Mouse (Mus musculus): ENCODE results near the gene B4galt4. TPM values are rescaled to one million over a fixed set of nuclear protein-coding genes. Genes with fewer than 3 reads are reported as not detected.
A peak's percentile ranks its signal among the peaks of the same experiment; 100 is the strongest.

The B4galt4 gene
- polyA plus RNA-seq, 1 experiment from 2014 or later = 9.3 TPM

DNA sequence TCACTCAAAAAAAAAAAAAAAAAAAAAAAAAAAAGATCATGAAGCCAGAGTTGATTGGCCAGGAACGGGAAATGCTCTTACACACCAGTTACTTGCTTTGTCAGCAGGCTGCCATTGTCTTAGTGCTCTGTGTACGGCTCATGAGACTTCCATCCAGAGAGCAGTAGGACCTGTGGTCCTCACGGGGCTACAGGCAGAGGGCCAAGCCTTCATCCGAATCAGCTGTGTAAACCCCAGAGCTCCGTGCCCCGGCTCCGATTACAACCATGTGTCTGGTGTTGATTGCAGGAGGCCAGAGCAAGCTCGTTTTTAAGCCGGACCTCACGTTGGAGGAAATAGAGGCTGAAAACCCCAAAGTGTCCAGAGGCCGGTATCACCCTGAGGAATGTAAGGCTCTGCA is 11.6 kb downstream of the B4galt4 start:
- Histone ChIP-seq H3K4me3 (ENCODE audit: low read depth, low read length) (no peak overlapping the region), H3K27me3 (ENCODE audit: control insufficient read depth, insufficient read depth, low read length) (no peaks in the 10 kb centered on the region), H3K27ac (replicated peaks) (no peak overlapping the region), H3K9ac (ENCODE audit: low read length) (no peak overlapping the region), H3K36me3 (ENCODE audit: control insufficient read depth, insufficient read depth, low read length) (peaks cover 3% of the 10 kb centered on the region; the same call in 1 of the 2 replicates), H3K9me3 (ENCODE audit: control insufficient read depth, low read length) (no peaks in the 10 kb centered on the region), H3K4me2 (replicated peaks; ENCODE audit: low read depth) (no peak overlapping the region), H3K4me1 (replicated peaks; ENCODE audit: control insufficient read depth, insufficient read depth) (no peaks in the 10 kb centered on the region)
- WGBS = 59% methylated on average over 11 of the region's 11 CpGs
- DNase-seq (ENCODE audit: low spot score) (no peak), ATAC-seq (ENCODE audit: low FRiP score, low TSS enrichment) (peak; percentile 55; the same call in 1 of the 2 replicates)
- TF ChIP-seq EP300 (optimal IDR thresholded peaks at IDR 0.05) (no peak), CTCF (IDR thresholded peaks at IDR 0.05; ENCODE audit: low read depth) (no peak)

DNA sequence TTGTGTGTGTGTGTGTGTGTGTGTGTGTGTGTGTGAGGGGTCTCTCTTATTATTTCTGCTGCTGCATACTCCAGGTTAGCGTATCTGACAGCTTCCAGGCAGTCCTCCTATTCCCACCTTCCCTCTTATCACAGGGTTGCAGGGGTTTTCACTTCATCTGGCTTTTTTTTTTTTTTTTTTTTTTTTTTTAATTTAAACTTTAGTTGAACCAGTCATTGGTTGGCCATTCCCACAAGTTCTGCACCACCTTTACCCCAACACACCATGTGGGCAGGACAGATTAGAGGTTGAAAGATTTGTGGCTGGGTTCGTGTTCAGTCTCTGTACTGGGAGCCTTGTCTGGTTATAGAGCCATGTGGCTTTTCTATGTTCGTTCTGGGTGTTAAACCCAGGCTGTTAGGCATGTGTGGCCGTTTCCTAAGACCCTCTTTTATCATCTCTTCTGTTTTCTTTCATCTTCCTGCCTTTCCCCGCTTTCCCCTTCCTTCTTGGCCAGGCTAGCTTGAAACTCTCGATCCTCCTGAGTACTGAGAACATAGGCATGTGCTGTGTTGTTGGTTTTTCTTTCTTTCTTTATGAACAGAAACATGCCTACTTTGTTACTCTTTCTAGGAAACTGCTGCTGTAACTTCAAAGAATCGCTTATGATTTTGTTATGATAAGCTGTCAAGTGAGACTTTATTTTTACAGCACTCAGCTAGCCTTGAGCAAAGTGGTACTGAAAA is 13.6 kb downstream of the B4galt4 start:
- no peak for TF ChIP-seq CTCF (IDR thresholded peaks at IDR 0.05; ENCODE audit: low read depth)
- TF ChIP-seq EP300 (optimal IDR thresholded peaks at IDR 0.05) = no peak
- Histone ChIP-seq H3K27ac (replicated peaks) (no peak overlapping the region), H3K27me3 (ENCODE audit: control insufficient read depth, insufficient read depth, low read length) (no peaks in the 10 kb centered on the region), H3K4me3 (ENCODE audit: low read depth, low read length) (no peak overlapping the region), H3K9me3 (ENCODE audit: control insufficient read depth, low read length) (no peaks in the 10 kb centered on the region), H3K4me1 (replicated peaks; ENCODE audit: control insufficient read depth, insufficient read depth) (no peaks in the 10 kb centered on the region), H3K36me3 (ENCODE audit: control insufficient read depth, insufficient read depth, low read length) (peaks cover 7% of the 10 kb centered on the region; the same call in 1 of the 2 replicates), H3K4me2 (replicated peaks; ENCODE audit: low read depth) (no peak overlapping the region), H3K9ac (ENCODE audit: low read length) (no peak overlapping the region; the same call in 1 of the 2 replicates)
- DNase-seq (ENCODE audit: low spot score) = no peak
- 33% methylated on average over 7 of the region's 7 CpGs for WGBS
- ATAC-seq (ENCODE audit: low FRiP score, low TSS enrichment) = 0 out of 2 replicates have a peak, but pooled peaks have one; percentile 19

DNA sequence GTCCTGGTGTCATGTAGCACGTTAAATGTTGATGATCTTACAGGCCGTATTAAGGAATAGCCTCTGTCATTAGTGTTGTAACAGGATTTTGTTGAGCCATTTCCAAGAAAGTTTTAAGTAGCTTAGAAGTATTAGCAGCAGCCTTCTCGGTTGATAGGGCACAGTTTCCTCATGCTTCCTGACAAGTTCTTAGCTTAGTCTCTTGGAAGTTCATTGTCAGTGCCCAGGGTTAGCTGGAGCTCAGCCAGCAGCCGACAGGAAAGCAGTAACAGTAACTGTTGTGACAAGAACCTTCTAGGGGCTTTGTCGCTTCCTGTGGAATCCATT is 14.1 kb downstream of the B4galt4 start:
- no peak overlapping the region for H3K4me3 ChIP-seq (ENCODE audit: low read depth, low read length)
- H3K9ac ChIP-seq (ENCODE audit: low read length) = no peak overlapping the region
- no peak for TF ChIP-seq EP300 (optimal IDR thresholded peaks at IDR 0.05)
- no peak for TF ChIP-seq CTCF (IDR thresholded peaks at IDR 0.05; ENCODE audit: low read depth)
- no peak; the same call in 1 of the 2 replicates for ATAC-seq (ENCODE audit: low FRiP score, low TSS enrichment)
- no peak overlapping the region for H3K27ac ChIP-seq (replicated peaks)
- WGBS = 29% methylated on average over 5 of the region's 5 CpGs
- no peaks in the 10 kb centered on the region for H3K4me1 ChIP-seq (replicated peaks; ENCODE audit: control insufficient read depth, insufficient read depth)
- DNase-seq (ENCODE audit: low spot score) = no peak
- H3K9me3 ChIP-seq (ENCODE audit: control insufficient read depth, low read length) = no peaks in the 10 kb centered on the region
- H3K36me3 ChIP-seq (ENCODE audit: control insufficient read depth, insufficient read depth, low read length) = peaks cover 7% of the 10 kb centered on the region; the same call in 1 of the 2 replicates
- no peaks in the 10 kb centered on the region for H3K27me3 ChIP-seq (ENCODE audit: control insufficient read depth, insufficient read depth, low read length)
- no peak overlapping the region for H3K4me2 ChIP-seq (replicated peaks; ENCODE audit: low read depth)

DNA sequence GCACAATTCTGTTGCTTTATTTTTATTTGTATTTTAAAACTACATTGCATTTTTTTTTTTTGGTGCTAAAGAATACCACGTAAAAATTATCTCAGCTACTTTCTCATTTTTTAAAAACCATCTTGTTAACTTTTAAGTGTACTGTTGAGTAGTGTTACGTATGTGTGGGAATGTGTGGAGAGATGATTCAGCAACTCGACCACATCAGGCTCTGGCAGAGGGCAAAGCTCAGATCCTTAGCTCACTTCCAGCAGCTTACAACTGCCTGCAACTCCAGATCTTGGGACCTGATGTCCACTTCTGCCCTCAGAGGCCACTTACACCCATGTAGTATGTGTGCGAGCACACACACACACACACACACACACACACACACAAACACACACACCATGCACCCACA is 14.5 kb downstream of the B4galt4 start:
- H3K9ac ChIP-seq (ENCODE audit: low read length) = no peak overlapping the region
- no peak overlapping the region for H3K27ac ChIP-seq (replicated peaks)
- no peak for DNase-seq (ENCODE audit: low spot score)
- no peaks in the 10 kb centered on the region for H3K4me1 ChIP-seq (replicated peaks; ENCODE audit: control insufficient read depth, insufficient read depth)
- no peaks in the 10 kb centered on the region for H3K27me3 ChIP-seq (ENCODE audit: control insufficient read depth, insufficient read depth, low read length)
- TF ChIP-seq EP300 (optimal IDR thresholded peaks at IDR 0.05) (no peak), CTCF (IDR thresholded peaks at IDR 0.05; ENCODE audit: low read depth) (no peak)
- no peak overlapping the region for H3K4me2 ChIP-seq (replicated peaks; ENCODE audit: low read depth)
- peaks cover 7% of the 10 kb centered on the region; the same call in 1 of the 2 replicates for H3K36me3 ChIP-seq (ENCODE audit: control insufficient read depth, insufficient read depth, low read length)
- no peak for ATAC-seq (ENCODE audit: low FRiP score, low TSS enrichment)
- no peak overlapping the region for H3K4me3 ChIP-seq (ENCODE audit: low read depth, low read length)
- no peaks in the 10 kb centered on the region for H3K9me3 ChIP-seq (ENCODE audit: control insufficient read depth, low read length)
- WGBS = 63% methylated on average over 4 of the region's 4 CpGs

DNA sequence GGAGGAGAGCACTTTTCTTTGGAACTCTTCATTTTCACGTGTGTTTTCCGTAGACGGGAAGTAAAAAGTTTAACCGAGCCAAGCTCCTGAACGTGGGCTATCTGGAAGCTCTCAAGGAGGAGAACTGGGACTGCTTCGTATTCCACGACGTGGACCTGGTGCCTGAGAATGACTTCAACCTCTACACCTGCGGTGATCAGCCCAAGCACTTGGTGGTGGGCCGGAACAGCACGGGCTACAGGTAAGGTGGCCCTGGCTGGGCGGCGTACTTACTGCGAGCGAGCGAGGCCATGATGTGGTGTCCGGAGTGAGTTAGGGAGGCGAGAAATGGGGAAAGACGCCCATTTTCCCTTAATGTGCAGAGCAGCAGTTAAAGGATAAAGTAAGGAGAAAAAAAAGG is 15.6 kb downstream of the B4galt4 start:
- Histone ChIP-seq H3K9me3 (ENCODE audit: control insufficient read depth, low read length) (no peaks in the 10 kb centered on the region), H3K27me3 (ENCODE audit: control insufficient read depth, insufficient read depth, low read length) (no peaks in the 10 kb centered on the region), H3K4me1 (replicated peaks; ENCODE audit: control insufficient read depth, insufficient read depth) (no peaks in the 10 kb centered on the region), H3K27ac (replicated peaks) (no peak overlapping the region), H3K9ac (ENCODE audit: low read length) (no peak overlapping the region), H3K4me3 (ENCODE audit: low read depth, low read length) (no peak overlapping the region), H3K36me3 (ENCODE audit: control insufficient read depth, insufficient read depth, low read length) (peaks cover 7% of the 10 kb centered on the region; the same call in 1 of the 2 replicates), H3K4me2 (replicated peaks; ENCODE audit: low read depth) (no peak overlapping the region)
- ATAC-seq (ENCODE audit: low FRiP score, low TSS enrichment) = no peak
- TF ChIP-seq CTCF (IDR thresholded peaks at IDR 0.05; ENCODE audit: low read depth) = no peak
- 93% methylated on average over 19 of the region's 19 CpGs for WGBS
- DNase-seq (ENCODE audit: low spot score) = no peak

DNA sequence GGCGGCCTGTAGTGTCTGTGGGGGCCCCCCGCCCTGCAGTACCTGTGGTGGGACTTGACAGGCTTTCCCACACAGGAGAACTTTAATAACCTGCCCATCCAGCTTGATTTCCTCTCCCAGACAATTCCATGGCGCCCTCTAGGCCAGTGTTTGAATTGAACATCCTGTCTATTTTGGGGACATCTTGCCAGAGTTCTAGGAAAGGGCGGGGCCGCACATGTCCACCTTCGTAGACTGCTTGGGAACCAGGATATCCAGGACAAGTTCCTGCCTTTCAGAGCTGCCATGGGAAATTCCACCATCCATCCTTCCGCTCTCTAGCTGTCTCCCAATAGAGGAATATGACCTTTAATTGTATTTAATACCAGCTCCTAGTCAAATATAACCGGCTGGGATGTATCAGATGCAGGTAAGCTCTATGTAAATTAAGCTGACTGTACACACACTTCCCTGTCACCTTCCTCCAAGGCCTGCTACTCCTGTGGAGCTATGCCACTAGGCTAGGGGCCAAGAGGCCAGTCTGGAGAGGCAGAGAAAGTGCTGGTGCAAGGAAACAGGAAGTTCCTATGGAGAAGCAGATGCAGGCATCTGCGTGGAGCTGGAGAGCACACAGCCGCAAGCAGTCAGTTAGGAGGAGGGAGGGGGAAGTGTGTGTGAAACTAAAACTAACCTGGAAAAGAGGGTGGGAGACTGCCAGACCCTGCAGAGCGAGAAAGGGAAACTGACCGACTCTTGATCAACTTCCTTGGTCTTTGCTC is 16.2 kb downstream of the B4galt4 start:
- ATAC-seq (ENCODE audit: low FRiP score, low TSS enrichment) = no peak
- H3K9ac ChIP-seq (ENCODE audit: low read length) = no peak overlapping the region
- H3K9me3 ChIP-seq (ENCODE audit: control insufficient read depth, low read length) = no peaks in the 10 kb centered on the region
- no peak overlapping the region for H3K4me2 ChIP-seq (replicated peaks; ENCODE audit: low read depth)
- no peak for DNase-seq (ENCODE audit: low spot score)
- no peaks in the 10 kb centered on the region for H3K4me1 ChIP-seq (replicated peaks; ENCODE audit: control insufficient read depth, insufficient read depth)
- TF ChIP-seq EP300 (optimal IDR thresholded peaks at IDR 0.05) (no peak), CTCF (IDR thresholded peaks at IDR 0.05; ENCODE audit: low read depth) (0 out of 2 replicates have a peak, but pooled peaks have one; percentile 5)
- no peak overlapping the region for H3K27ac ChIP-seq (replicated peaks)
- no peak overlapping the region for H3K4me3 ChIP-seq (ENCODE audit: low read depth, low read length)
- peaks cover 7% of the 10 kb centered on the region; the same call in 1 of the 2 replicates for H3K36me3 ChIP-seq (ENCODE audit: control insufficient read depth, insufficient read depth, low read length)
- no peaks in the 10 kb centered on the region for H3K27me3 ChIP-seq (ENCODE audit: control insufficient read depth, insufficient read depth, low read length)
- 79% methylated on average over 12 of the region's 12 CpGs for WGBS

Measured in stomach, postnatal 0 days (tissue).